Mouse (Mus musculus) gonadal fat pad, adult 2 months (tissue): Measurements from ENCODE around the gene Pik3ca. TPM values are rescaled to one million over a fixed set of nuclear protein-coding genes. Genes with fewer than 3 reads are reported as not detected.

Experiments
- DNase-seq: peaks from one replicate; pipeline ENCODE4 v3.0.0-alpha.2; 2012; ENCODE audit warnings: low read depth
- polyA plus RNA-seq: library from polyadenylated mRNA; depleted of rRNA; stranded (reverse); fragments of >200 nt; gene quantifications from 2 replicates; pipeline ENCODE4 v1.2.3, GENCODE M21; 2012; rRNA removed

Gene Pik3ca
- polyA plus RNA-seq, 1 experiment, result 8.0 TPM

DNA sequence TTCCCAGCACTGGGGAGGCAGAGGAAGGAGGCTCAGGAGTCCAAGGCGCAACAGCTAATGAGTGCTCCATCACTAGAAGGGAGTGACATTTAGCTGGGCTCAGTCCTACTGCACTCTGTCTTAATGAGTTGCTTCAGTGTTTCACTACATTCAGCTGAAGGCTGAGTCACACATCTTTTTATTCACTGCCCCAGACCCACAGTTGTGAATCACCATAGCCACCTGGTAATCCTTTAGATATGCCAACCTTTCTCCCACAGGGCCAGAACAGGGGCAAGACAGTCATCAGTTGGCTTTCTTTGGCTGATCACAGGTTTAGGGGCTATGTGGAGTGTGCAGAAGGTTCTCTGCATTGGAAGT is 99.2 kb downstream of the Pik3ca start:
- DNase-seq, result no peak

DNA sequence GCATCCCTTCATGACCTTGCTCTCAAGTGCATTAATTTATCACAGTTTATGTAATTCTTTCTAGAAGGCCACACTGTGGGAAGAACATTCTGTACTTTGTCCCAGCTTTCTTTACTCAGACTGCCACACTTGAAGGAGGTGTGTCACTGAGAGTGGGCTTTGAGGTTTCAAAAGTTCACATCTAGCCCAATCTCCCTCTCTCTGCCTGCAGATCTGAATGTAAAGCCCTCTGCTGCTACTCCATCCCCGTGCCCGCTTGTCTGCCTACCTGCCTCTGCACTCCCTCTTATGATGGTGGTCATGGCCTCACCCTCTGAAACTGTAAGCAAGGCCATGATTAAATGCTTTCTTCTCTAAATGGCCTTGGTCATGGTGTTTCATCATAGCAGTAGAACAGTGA is 102.9 kb downstream of the Pik3ca start:
- no peak for DNase-seq

- no peak for DNase-seq
Measured at GRCm38 (mm10) chr3:32505841-32506240, 108.4 kb downstream of the Pik3ca start.

- no peak for DNase-seq
Measured at GRCm38 (mm10) chr3:32506366-32507225, 109.1 kb downstream of the Pik3ca start.

DNA sequence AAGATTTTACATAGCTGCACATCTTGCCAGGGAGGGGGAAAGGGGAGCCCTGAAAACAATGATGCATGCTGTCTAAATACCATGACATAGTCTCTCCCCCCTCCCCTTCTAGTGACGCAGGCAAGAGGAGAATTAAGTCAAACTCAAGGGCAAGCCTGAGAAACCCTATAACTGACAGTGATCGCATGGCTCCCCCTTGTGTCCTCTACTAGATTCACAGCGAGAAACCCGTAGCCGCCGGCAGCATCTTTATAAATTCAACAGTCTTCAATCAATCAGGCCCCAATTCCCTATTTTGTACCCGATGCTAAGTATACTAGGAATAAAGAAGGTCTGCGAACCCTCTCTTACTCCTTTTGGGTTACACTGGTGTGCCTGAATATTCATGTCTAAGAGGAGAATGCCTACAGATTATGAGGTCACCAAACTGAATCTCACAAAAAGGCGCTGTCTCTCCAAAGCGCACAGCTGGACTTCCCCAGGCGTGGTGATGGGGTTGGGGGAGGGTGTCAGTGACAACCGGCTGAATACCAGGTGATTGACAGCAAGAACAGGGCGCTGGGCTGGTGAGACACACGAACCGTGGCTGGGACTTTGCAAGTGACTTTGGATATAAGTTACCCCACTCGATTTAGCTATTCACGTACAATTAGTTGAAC is 111.3 kb downstream of the Pik3ca start:
- DNase-seq, result no peak

DNA sequence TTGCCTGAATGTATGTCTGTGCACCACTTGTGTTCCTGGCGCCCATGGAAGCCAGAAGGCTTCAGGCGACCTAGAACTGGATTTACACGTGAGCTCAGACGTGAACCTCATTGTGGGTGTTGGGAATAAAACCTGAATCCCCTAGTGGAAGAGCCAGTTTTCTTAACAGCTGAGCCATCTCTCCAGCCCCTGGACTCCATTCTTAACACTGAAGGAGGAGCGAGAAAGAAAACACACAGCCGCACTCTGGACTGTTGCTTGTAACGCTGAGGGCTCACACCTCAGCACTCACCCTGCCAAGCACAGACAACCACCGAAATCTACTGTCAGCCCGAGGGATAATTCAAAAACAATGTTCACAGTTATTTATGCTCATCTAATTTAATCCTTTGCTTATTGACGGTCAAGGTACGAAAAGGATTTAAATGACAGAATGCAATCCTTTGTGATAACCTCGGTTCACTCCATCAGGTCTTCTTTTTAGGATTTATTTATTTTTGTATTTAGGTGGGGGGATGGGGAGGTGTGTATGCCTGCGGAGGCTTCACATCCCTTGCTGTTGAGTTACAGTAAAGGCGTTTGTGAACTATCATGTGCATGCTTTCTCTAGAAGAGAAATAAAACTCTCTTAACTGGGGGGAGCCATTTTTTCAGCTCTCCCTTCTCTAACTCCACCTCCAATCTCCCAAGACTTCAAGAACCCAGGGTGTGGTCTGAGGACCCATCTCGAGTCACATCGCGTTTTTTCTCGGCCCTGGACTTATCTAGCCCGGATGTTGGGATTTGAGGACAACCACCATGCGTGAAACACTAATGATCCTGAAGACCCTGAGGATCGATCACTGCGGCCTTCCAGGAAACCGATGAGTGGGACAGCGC is 112.3 kb downstream of the Pik3ca start, which contains the start of gene Zfp639:
Gene Zfp639 (plus strand): TSS at position 764 of the 879 bp plus-strand sequence.
- no peak for DNase-seq

DNA sequence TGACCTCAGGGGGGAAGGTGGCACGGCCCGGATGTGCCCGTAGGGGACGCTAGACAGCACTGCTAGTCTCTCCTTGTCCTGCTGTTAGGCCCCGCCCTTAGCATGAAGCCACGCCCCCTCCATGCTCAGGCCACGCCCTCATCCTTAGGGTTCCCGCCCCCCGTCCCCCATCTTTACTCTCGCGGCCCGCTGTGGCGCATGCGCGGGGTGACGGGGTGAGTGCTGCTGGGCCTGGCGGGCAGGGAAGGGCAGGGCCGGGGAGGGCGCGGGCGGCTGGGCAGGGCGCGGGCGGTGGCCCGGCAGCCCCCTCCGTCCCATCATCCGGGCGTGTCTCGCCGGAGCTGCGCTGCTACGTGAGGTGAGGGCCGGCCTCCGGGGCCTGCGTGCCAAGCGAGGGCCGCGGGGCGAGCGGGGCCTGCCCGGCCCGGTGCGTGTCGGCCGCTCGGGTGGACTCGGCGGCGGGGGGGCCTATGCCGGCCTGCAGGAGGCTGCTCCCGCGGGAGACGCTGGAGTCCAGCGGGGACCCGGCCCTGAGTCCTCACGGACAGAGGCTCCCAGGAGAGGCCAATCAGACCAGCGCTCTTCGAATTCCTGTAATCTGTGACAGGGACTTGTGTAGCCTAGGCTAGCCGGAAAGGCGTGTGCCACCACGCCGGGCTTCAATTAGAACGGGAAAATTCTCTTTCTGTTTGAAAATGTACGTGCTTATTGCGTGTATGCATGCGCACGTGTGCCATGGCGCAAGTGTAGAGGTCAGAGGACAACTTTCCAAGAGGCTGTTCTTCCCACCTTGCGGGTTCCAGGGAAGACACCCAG is 113.1 kb downstream of the Pik3ca start:
- no peak for DNase-seq

GRCm38 (mm10) chr3:32511191-32511550 is 113.7 kb downstream of the Pik3ca start:
- no peak for DNase-seq

DNA sequence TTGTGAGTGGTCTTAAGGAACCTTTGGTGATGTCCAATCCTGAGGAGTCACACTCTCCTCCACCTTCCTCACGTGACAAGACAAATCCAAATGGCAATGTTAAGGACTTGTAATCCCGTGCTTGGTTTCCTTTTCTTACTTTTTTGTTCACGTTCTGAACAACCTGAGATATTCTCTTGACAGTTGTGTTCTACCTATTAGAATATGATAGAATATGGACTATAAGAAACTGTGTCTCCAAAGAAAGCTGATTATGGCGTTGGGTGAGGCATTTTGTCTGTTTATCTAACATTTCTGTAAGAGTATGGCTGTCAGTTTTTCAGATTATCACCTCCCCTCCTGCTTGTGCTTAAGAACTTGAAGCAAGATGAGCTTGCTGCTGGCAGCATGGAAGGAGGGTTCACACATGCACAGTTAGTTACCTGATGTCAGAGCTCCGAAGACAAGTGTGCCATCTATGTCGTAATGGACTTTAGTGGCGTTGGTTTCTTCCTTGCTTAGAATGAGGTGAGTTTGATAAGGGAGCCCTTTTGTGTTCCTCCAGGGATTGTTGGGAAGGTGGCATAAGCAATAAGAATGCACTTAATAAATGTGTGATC is 115.3 kb downstream of the Pik3ca start:
- no peak for DNase-seq

DNA sequence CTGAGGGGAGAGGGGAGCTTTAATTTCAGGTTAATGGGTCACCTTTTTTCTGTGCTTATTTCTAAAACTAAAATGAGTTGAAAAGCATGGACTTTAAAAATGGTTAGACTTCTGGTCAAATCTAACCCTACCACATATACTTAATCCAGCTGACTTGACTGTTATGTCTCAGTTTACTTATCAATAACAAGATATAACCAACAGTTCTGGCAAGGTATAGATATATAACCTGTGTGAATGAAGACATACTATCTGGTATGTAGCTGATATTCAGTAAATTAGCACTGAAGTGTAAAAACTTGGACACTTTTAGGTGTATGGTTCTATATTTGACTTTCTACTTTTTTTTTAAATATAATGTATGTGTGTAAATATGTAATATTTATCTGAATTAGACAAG is 116.1 kb downstream of the Pik3ca start:
- DNase-seq, result no peak

Other genes with a start within 250 kb of the Pik3ca start
- 7.2 and 8.5 TPM in 2 replicates for gene Zmat3, start 31.7 kb upstream of the Pik3ca start, polyA plus RNA-seq
- 0.08 TPM in 1 of 2 replicates, not detected in the other for gene Kcnmb3, start 94.6 kb downstream of the Pik3ca start, polyA plus RNA-seq
- gene Zfp639, start 112.6 kb downstream of the Pik3ca start, polyA plus RNA-seq, result 24.2 and 25.7 TPM in 2 replicates
- 12.2 and 14.0 TPM in 2 replicates for gene Mfn1, start 131.8 kb downstream of the Pik3ca start, polyA plus RNA-seq
- 36.8 and 52.1 TPM in 2 replicates for gene Gnb4, start 218.9 kb downstream of the Pik3ca start, polyA plus RNA-seq